Mouse (Mus musculus) megakaryocyte, adult 5-6 weeks (primary cell): Measurements from ENCODE around the gene Rabgef1. TPM values are rescaled to one million over a fixed set of nuclear protein-coding genes. Genes with fewer than 3 reads are reported as not detected.
"Not testable (repeated sequence)": the region's sequence is repeated elsewhere in the genome, so short reads cannot be mapped to it uniquely, and the experiment has no call there.

Experiments
- ATAC-seq: 2 replicates; pipeline ENCODE4 v1.8.0; 2016; ENCODE audit warnings: mild to moderate bottlenecking, inconsistent platforms; ENCODE audit not compliant: poor library complexity, severe bottlenecking
- total RNA-seq, 2 experiments: library from RNA; stranded (forward) in 1 of 2; stranded (reverse) in 1 of 2; fragments of 153-499, 151-499 nt in 1 of 2; fragments of 221-1000, 200-1000 nt in 1 of 2; gene quantifications; 2 replicates each; pipeline versions ENCODE4 v1.2.3 to v1.2.4; 2015 to 2017

The Rabgef1 gene
- total RNA-seq, 2 experiments from 2014 or later: 16.8 to 19.9 TPM

DNA sequence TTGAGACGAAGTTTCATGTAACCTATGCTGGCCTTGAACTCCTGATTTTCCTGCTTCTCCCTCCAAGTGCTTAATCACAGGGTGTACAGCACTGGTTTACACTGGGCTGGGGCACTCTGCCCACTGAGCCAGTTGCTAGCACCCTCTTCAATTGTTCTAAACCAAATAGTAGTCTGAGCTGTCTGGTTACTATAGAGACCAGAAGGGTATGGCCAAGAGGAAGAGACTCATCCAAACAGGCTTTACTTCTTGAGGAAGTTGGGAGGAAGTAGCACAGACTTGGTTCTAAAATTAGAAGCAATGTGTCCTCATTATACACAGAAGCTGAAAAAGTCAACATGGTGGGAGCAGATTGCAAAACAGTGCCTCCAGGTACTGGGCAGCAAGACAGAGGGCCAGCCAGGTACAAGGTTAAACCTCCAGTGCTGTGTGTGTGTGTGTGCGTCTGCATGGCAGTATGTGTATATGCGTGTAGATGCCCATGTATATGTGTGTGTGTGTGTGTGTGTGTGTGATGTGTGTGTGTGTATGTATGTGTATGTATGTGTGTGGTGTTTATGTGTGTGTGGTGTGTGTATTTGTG, 33.9 kb downstream of the Rabgef1 start:
- ATAC-seq: peak; percentile 62

GRCm38 (mm10) chr5:130207299-130207698, 35.7 kb downstream of the Rabgef1 start:
- ATAC-seq: no peak

DNA sequence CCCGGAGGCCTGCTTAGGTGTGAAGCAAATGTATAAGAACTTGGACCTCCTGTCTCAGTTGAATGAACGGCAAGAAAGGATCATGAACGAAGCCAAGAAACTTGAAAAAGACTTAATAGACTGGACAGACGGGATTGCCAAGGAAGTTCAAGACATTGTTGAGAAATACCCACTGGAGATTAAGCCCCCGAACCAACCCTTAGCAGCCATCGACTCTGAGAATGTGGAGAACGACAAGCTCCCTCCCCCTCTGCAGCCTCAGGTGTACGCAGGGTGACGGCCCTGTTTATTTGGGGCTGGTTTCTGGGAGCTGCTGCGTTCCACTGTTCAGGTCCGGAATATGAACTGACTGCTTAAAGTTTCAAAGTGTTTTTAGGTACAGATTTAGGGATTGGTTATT, 41.4 kb downstream of the Rabgef1 start:
- no peak for ATAC-seq

DNA sequence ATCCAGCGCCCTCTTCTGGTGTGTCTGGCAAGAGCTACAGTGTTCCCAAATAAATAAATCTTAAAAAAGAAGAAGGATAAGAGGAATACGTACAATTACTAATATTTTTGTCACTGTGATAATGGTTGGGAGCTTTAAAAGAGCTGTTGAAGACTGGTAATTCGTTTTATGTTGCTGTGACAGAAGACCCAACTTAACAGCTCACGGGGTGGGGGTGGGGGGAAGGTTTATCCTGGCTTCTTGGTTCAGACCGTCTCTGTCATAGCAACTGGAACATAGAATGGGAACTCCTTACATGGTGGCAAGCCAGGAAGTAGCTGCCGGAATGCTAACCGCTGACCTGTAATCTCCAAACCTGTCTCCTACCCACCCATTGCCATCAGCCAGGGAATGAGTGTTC, 45.2 kb downstream of the Rabgef1 start, which contains the start of gene Tmem248:
Tmem248 (plus strand) TSS at position 301 of the 400 bp plus-strand sequence.
- no peak for ATAC-seq

DNA sequence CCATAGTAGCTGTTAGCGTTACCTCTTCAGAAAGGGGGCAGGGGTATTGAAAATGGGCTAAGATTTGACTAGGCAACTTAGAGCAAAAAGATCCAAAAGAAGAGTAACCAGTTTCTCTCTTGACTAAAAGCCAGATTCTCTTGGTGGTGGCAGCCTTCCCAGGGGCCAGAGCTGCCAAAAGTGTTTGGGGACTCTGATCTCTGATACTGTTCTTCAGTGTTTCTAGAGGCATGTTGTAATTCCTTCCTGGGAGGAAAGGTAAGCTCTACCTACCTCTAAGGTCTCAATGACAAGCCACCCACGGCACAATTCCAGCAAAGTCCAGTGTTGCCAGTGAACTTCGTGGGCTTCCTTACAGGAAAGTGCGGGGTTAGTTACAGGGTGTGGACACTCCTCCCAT, 45.8 kb downstream of the Rabgef1 start:
- ATAC-seq: no peak

- no peak for ATAC-seq
These were observed 46.7 kb downstream of the Rabgef1 start for GRCm38 (mm10) chr5:130218336-130218735.

- ATAC-seq: no peak
These were observed 49.7 kb downstream of the Rabgef1 start for GRCm38 (mm10) chr5:130221316-130221715.

GRCm38 (mm10) chr5:130221760-130222145, 50.2 kb downstream of the Rabgef1 start:
- peak; percentile 12 for ATAC-seq

DNA sequence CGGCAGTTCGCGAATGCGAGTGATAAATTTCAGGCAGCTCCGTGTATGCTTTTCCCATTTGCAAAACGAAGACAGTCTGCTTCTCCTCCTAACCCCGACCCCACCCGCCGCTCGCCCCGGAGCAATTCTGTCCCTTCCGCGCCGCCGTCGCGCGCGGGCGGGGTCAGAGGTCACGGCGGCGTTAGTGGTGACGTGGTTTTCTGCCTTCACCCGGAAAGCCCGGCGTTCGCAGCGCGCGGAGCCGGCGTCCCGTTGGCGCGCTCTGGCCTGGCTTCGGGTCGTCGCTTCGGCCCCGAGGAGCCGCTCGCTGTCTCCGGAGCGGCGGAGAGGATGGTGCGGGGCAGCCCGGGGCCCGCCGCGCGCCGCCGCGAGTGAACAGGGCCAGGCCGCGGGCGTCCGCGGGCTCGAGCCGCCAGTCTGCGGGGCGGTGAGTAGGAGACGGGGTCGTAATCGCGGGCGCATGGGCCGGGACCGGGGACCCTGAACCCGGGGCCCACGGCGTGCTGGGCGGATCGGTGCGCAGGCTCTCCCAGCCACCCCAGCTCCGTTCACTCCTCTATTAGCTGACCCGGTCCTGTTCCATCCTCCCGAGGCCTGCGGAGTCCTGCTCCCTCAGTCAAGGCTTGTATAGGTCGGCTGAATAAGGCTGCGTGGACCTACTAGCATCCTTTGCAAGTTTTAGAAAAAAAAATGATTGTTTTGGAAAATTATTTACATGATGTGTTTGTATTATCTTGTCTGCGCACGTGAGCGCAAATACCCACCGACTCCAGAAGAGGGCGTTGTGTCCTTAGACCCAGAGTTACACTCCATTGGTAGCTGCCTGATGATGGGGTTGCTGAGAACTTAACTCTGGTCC, 50.8 kb downstream of the Rabgef1 start:
- ATAC-seq: peak; percentile 95

DNA sequence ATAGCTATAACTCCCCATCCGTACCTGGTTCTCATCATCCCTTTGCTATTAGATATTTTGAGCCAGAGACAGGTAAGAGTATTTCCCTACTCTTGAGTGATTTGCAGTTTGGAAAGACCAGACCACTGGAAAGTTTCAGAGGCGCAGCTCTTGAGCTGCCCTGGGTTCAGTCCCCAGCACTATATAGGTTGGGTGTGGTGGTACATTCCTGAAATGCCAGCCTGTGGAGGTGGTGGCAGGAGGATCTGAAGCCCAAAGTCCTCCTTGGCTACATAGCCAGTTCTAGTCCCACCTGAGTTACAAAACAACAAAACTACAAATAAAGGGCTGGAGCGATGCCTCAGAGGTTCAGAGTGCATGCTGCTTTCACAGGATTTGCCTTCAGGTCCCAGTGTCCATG, 55.2 kb downstream of the Rabgef1 start:
- ATAC-seq: no peak

DNA sequence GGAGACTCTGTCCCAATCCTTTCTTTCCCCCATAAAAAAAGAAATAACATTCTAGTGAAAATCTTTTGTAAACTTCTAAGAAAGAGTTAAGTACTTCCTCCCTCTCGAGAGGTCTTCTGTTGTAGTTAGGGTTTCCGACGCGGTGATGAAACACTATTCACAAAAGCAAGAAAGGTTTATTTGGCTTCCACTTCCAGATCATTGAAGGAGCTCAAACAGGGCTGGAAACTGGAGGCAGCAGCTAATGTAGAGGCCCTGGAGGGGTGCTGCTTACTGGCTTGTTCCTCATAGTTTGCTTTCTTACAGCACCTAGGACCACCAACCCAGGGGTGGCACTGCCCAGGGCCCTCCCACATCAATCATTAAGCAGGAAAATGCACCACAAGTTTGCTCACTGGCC, 56.5 kb downstream of the Rabgef1 start:
- ATAC-seq: peak; percentile 38

DNA sequence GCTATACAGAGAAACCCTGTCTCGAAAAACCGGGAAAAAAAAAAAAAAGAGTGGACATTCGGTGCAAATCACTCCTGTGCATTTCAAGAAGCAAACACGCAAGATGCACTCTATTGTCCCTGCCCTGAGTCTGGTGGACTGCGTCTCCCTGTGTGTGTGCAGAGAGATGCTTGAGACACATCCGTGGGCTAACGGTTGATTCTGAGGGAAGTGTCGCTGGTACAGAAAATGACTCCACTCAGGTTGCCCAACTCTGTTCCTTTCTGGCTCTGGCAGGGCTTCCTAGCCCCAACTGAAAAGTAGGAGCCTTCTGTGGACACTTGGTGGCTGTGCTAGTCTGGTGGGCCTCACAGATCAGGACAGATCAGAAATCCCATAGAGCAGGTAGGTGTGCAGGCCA, 64.7 kb downstream of the Rabgef1 start:
- ATAC-seq: peak; percentile 81

DNA sequence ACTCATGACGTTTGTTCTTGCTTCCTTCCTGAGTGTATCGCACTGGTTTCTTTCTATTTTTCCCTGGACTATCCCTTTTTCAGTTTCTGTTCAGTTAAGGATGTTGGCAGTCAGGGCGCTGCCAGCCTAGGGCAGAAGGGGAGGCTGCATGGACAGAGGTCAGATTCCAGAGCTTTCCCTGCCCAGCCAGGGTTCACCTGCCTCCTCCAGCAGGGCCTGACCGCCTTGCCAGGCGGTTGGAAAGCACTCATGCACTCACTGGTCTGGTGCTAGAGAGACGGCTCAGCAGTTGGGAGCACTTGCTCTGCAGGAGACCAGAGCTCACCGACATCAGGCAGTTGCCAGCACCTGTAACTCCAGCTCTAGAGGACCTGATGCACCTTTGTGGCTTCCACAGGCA, 67.6 kb downstream of the Rabgef1 start:
- no peak for ATAC-seq

- ATAC-seq: no peak
These were observed 68.3 kb downstream of the Rabgef1 start for GRCm38 (mm10) chr5:130239856-130240255.

DNA sequence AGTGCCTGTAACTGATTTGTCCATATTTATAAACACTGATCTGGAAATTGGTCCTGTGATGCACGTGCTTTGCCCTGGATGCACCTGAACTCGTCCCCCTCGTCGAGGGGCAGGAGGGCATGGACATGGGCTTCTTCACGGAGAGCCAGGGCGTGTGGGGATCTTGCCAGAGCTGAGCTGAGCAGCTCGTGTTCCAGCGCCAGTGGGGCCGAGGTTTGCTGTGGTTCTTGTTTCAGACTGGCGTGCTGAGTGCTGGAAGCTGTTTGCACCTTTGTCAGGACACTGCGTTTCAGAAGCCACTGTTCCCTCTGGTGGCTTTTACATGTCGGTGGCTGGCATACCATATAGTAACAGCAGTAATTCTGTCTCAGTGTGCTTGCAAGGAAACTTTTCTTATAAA, 69.8 kb downstream of the Rabgef1 start:
- no peak for ATAC-seq

- peak; percentile 61 for ATAC-seq
These were observed 76.2 kb downstream of the Rabgef1 start for GRCm38 (mm10) chr5:130247823-130248222.

DNA sequence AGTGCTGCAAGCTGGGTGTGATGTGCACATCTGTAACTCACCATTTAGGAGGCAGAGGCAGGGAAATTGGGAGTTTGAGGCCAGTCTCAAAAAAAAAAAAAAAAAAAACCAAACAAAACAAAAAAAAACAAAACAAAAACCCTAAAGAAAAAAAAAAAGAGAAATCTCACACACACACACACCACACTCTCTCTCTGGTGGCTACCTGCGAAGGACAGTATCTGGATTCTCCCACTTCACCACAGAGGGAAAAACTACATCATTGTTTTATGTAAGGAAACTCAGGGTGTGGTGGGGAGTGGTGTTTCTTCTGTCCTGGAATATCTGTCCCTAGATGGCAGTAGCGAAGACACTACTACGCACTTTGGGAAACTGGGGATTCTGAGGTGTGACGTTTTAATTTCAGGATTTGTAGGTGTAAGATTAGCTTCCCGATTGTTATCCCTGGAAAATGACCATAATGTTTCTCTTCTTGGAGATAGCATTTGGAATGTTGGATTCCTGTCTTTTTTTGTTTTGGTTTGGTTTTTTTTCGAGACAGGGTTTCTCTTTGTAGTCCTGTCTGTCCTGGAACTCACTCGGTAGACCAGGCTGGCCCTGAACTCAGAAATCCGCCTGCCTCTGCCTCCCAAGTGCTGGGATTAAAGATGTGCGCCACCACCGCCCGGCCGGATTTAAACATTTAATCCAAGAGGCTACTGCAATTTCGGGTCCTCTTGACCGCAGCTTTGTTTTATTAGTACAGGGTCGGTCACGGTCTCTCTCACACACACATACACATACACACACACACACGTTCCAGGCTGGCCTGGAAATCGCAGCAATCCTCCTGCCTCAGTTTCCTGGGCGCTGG, 82.8 kb downstream of the Rabgef1 start:
- no peak for ATAC-seq

- peak; percentile 79 for ATAC-seq
These were observed 83.6 kb downstream of the Rabgef1 start, which contains the start of the genes Sbds and Tyw1 for GRCm38 (mm10) chr5:130255017-130255720. Gene Sbds, minus strand, starts transcription at chr5:130255530. Gene Tyw1, plus strand, starts transcription at chr5:130255619.

GRCm38 (mm10) chr5:130255799-130256525, 84.4 kb downstream of the Rabgef1 start:
- not testable (repeated sequence) for ATAC-seq
